Comparison of ENCODE assay signal across 29 mouse cellular contexts in the genomic region with DNA sequence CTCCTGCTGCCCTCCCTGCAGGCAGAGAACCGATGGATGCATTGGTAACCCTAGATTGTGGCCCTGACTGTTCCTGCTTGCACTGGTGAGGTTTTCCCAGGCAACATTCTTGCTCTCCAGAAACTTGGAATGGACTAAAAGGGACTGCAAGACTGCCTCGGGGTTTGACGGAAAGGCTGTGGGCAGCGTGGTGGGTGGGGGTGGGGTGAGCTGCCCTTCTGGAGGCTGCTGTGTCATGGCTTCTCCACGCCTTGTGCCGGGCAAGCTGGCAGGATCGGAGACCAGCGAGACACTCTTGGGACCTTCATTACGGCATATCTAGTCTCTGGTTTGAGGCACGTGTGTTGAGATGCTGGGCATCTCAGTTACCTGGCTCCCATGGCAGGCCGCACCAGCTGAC.
A peak's percentile ranks its signal among the peaks of the same experiment; 100 is the strongest.
DNase-seq lines count a peak whose midpoint lies in the region; ATAC-seq and TF ChIP-seq lines count a peak whose summit lies in the region.
"Had no signal": no experiment of that assay in that cellular context is flagged by ENCODE, and none has a peak within 500 bp of the region (broad histone marks: within the 10 kb centered on the region; RNA-seq: fewer than 3 reads in every experiment).

No protein-coding gene starts in this region.

- DNase-seq in kidney, adult 11 months, result no peak
- DNase-seq in liver, embryonic 13.5 days, result no peak
- no peak for DNase-seq in G1E (ENCODE audit: low spot score)
- DNase-seq: adrenal gland, adult 8-10 months; B cell, adult 2 months; cerebellum, adult 8-10 months; cerebellum, postnatal 25 days; gastrocnemius, postnatal 25 days; heart, adult 18-20 months; heart, postnatal 4 days; kidney, adult 8-10 months; lung, postnatal 36 days; right cerebral cortex, adult 18-20 months; spleen, adult 18-20 months; thymus, adult 18-20 months; thymus, postnatal 25 days had no signal

- no peaks in the 10 kb centered on the region for H3K9me3 ChIP-seq in kidney, embryonic 15.5 days (replicated peaks)
- no peaks in the 10 kb centered on the region for H3K9me3 ChIP-seq in liver, embryonic 13.5 days (replicated peaks)
- H3K9me3 ChIP-seq in liver, embryonic 12.5 days (replicated peaks), result no peaks in the 10 kb centered on the region
- H3K9me3 ChIP-seq in G1E (replicated peaks), result peaks cover 78% of the 10 kb centered on the region
- H3K9me3 ChIP-seq: forebrain, embryonic 15.5 days; heart, embryonic 12.5 days; limb, embryonic 12.5 days; liver, embryonic 15.5 days; megakaryocyte, embryonic 14.5 days; neural tube, embryonic 12.5 days had no signal

- TF ChIP-seq CTCF in G1E (IDR thresholded peaks at IDR 0.05; ENCODE audit: low read depth, low read length), result no peak

- H3K4me2 ChIP-seq in kidney, embryonic 15.5 days, result no peak overlapping the region
- H3K4me2 ChIP-seq in liver, embryonic 13.5 days, result no peak overlapping the region
- H3K4me2 ChIP-seq in liver, embryonic 12.5 days, result no peak overlapping the region
- H3K4me2 ChIP-seq: forebrain, embryonic 15.5 days; heart, embryonic 12.5 days; limb, embryonic 12.5 days; neural tube, embryonic 12.5 days had no signal

- peaks cover 57% of the 10 kb centered on the region for H3K27me3 ChIP-seq in kidney, embryonic 15.5 days
- no peaks in the 10 kb centered on the region for H3K27me3 ChIP-seq in liver, embryonic 13.5 days
- no peaks in the 10 kb centered on the region for H3K27me3 ChIP-seq in liver, embryonic 12.5 days (replicated peaks)
- H3K27me3 ChIP-seq in G1E (ENCODE audit: insufficient read depth, low read length), result no peaks in the 10 kb centered on the region
- H3K27me3 ChIP-seq: forebrain, embryonic 15.5 days; limb, embryonic 12.5 days; liver, embryonic 15.5 days had no signal

- ATAC-seq in kidney, embryonic 15.5 days (replicated peaks; ENCODE audit: low FRiP score), result no peak
- ATAC-seq in liver, embryonic 13.5 days (ENCODE audit: low read depth), result no peak
- ATAC-seq in liver, embryonic 12.5 days, result no peak
- no peak for ATAC-seq in G1E (ENCODE audit: extremely low read depth, insufficient number of reproducible peaks, low FRiP score, poor library complexity, severe bottlenecking)
- peak; percentile 72 for ATAC-seq in common myeloid progenitor, adult 5-6 weeks (replicated peaks; ENCODE audit: low read depth, poor library complexity, severe bottlenecking)
- no peak for ATAC-seq in activated CD4-positive, CD25-positive, alpha-beta regulatory T cell, adult 4 months
- ATAC-seq: forebrain, embryonic 15.5 days; hindbrain, embryonic 16.5 days; midbrain, embryonic 16.5 days had no signal

- H3K4me1 ChIP-seq in kidney, embryonic 15.5 days, result peaks cover 39% of the 10 kb centered on the region
- peaks cover 19% of the 10 kb centered on the region for H3K4me1 ChIP-seq in liver, embryonic 13.5 days (replicated peaks)
- peaks cover 30% of the 10 kb centered on the region for H3K4me1 ChIP-seq in liver, embryonic 12.5 days
- H3K4me1 ChIP-seq in G1E (ENCODE audit: insufficient read depth, low read depth, low read length), result no peaks in the 10 kb centered on the region

- H3K36me3 ChIP-seq in kidney, embryonic 15.5 days, result no peaks in the 10 kb centered on the region
- no peaks in the 10 kb centered on the region for H3K36me3 ChIP-seq in liver, embryonic 13.5 days
- H3K36me3 ChIP-seq in liver, embryonic 12.5 days, result no peaks in the 10 kb centered on the region
- no peaks in the 10 kb centered on the region for H3K36me3 ChIP-seq in G1E (replicated peaks)
- H3K36me3 ChIP-seq: forebrain, embryonic 15.5 days; heart, embryonic 12.5 days; limb, embryonic 12.5 days; liver, embryonic 15.5 days; neural tube, embryonic 12.5 days had no signal

- no peak overlapping the region for H3K4me3 ChIP-seq in kidney, embryonic 15.5 days (replicated peaks)
- no peak overlapping the region for H3K4me3 ChIP-seq in liver, embryonic 13.5 days (replicated peaks)
- H3K4me3 ChIP-seq in liver, embryonic 12.5 days, result no peak overlapping the region
- H3K4me3 ChIP-seq in G1E (ENCODE audit: low read depth, low read length), result peak overlapping the region; percentile 15; the same call in 1 of the 2 replicates
- H3K4me3 ChIP-seq: forebrain, embryonic 15.5 days; heart, embryonic 12.5 days; limb, embryonic 12.5 days; liver, embryonic 15.5 days; megakaryocyte, embryonic 14.5 days; myocyte; neural tube, embryonic 12.5 days had no signal

- peak overlapping the region; percentile 85 for H3K27ac ChIP-seq in kidney, embryonic 15.5 days
- peak overlapping the region; percentile 39; the same call in 1 of the 2 replicates for H3K27ac ChIP-seq in liver, embryonic 13.5 days
- H3K27ac ChIP-seq in liver, embryonic 12.5 days, result no peak overlapping the region
- H3K27ac ChIP-seq: forebrain, embryonic 15.5 days; limb, embryonic 12.5 days; neural tube, embryonic 12.5 days had no signal

- 73% methylated on average over 11 of the region's 11 CpGs for WGBS in kidney, embryonic 15.5 days
- WGBS in liver, embryonic 13.5 days (ENCODE audit: insufficient replicate concordance), result 59% methylated on average over 11 of the region's 11 CpGs
- 70% methylated on average over 11 of the region's 11 CpGs for WGBS in liver, embryonic 12.5 days (ENCODE audit: insufficient replicate concordance)

- H3K9ac ChIP-seq in kidney, embryonic 15.5 days, result no peak overlapping the region
- H3K9ac ChIP-seq in liver, embryonic 13.5 days, result no peak overlapping the region
- no peak overlapping the region for H3K9ac ChIP-seq in liver, embryonic 12.5 days
- H3K9ac ChIP-seq: forebrain, embryonic 15.5 days; heart, embryonic 12.5 days; limb, embryonic 12.5 days; liver, embryonic 15.5 days; neural tube, embryonic 12.5 days had no signal
